Mouse (Mus musculus) bone marrow, adult 2 months (tissue): Measurements from ENCODE around the gene Mindy4. TPM values are rescaled to one million over a fixed set of nuclear protein-coding genes. Genes with fewer than 3 reads are reported as not detected.

ENCODE experiments used
- H3K27ac ChIP-seq: fragments of 200-500 bp; 2 replicates; pipeline ENCODE4 v1.5.1; 2012; ENCODE audit warnings: low read depth, mild to moderate bottlenecking, control low read depth, inconsistent platforms, low read length; ENCODE audit not compliant: control insufficient read depth, poor library complexity, insufficient read depth
- H3K4me1 ChIP-seq: fragments of 200-500 bp; 2 replicates; pipeline ENCODE4 v1.6.1; 2011; ENCODE audit warnings: low read length; ENCODE audit not compliant: control insufficient read depth, insufficient read depth
- H3K4me3 ChIP-seq: fragments of 200-500 bp; replicated peaks from 2 replicates; pipeline ENCODE3; 2011; ENCODE audit warnings: mild to moderate bottlenecking, low read depth, low read length, control low read depth; ENCODE audit not compliant: control insufficient read depth
- CTCF ChIP-seq: fragments of 200-500 bp; IDR thresholded peaks from 2 replicates; pipeline ENCODE4 v1.5.1; 2011; ENCODE audit warnings: low read length, control low read depth; ENCODE audit not compliant: control insufficient read depth, insufficient read depth
- POLR2A ChIP-seq: fragments of 200-500 bp; IDR thresholded peaks from 2 replicates; pipeline ENCODE4 v1.6.1; 2011; ENCODE audit warnings: low read depth, mild to moderate bottlenecking, control low read depth, low read length, borderline replicate concordance; ENCODE audit not compliant: control insufficient read depth
- WGBS: fragments of 180-500 bp; shearing (Covaris S2); methylation state at CpG from one replicate; pipeline ENCODE4 v1.1.7; 2018; 5-methylcytosine and 5-hydroxymethylcytosine counted together
- polyA plus RNA-seq: library from polyadenylated mRNA; stranded (reverse); fragments of >200 nt; gene quantifications from 2 replicates; pipeline ENCODE4 v1.2.4, GENCODE M21; 2011; ENCODE audit warnings: low replicate concordance; ENCODE audit not compliant: missing spikeins, insufficient read depth, insufficient read length

Mindy4 gene
- polyA plus RNA-seq, 1 experiment = 3.0 TPM

GRCm38 (mm10) chr6:55337242-55337641, 134.1 kb downstream of the Mindy4 start:
- Histone ChIP-seq H3K4me1 (no peaks in the 10 kb centered on the region; the same call in 1 of the 2 replicates), H3K27ac (peak overlapping the region; percentile 91), H3K4me3 (peak overlapping the region; percentile 92)
- TF ChIP-seq POLR2A (no peak), CTCF (no peak)
- 51% methylated on average over 5 of the region's 5 CpGs for WGBS

DNA sequence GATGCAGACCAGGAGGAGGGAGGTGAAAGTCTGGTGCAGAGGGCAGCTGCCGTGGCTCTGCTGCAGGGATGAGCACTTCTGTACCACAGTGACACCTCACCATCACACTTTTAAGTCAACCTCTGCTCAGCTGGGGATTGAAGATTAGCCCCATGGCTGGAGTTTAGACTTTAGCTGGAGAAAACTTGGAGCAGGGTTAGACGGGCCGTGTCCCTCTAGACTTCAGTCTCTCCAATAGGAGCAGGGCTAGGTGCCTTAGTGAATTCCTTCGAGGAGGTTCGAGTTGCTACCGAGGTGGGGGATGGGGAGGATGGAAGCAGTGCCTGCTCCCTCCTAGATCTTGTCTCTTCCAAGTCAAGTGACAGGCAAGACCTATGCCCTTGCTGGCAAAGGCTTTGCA, 134.9 kb downstream of the Mindy4 start:
- Histone ChIP-seq H3K4me3 (peak overlapping the region; percentile 92), H3K27ac (peak overlapping the region; percentile 91), H3K4me1 (no peaks in the 10 kb centered on the region; the same call in 1 of the 2 replicates)
- no peak for TF ChIP-seq POLR2A
- TF ChIP-seq CTCF = no peak
- 54% methylated on average over 6 of the region's 6 CpGs for WGBS

DNA sequence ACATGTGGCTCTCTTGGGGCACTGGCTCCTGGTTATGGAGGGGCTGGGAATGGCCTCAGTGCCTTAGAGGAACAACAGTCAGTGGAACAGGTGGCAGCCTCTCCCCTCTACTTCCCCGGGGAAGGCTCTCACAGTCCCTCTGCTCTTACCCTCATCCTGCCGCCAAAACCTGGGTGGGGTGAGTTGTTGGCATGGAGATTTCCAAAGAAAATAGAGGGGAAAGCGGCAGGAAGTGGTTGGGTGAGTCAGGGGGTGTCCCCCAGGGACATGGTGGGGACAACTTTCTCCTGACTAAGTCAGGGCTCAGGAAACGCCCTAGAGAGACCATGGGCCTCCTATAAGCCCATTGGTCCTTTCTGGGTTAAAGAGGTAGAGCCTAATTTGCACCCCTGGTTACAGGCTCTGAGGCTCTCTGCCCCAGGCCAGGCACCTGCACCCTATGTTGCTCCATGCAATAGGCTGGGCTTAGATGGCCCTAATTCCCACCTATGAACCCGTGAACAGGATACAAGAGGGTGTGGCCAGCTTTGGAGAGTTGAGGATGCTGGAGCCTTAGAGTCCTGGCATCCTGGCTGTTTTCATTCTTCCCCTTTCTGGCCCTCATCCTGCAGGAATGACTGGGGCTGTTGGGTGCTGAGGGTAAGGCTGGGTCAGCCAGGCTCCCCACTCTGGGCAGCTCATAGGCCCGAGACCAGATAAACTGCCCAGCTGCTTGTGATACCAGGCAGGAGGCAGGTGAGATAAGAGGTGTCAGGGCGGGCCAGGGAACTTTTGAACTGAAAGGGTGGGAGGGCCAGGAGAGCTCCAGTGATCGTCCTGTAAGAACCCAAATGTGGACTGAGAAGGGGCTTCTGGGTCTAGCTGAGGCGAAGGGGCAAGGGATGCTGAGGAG, 136.0 kb downstream of the Mindy4 start:
- Histone ChIP-seq H3K4me3 (peak overlapping the region; percentile 92), H3K4me1 (no peaks in the 10 kb centered on the region; the same call in 1 of the 2 replicates), H3K27ac (peak overlapping the region; percentile 91)
- 42% methylated on average over 9 of the region's 9 CpGs for WGBS
- TF ChIP-seq POLR2A (peak; percentile 69; the same call in 1 of the 2 replicates), CTCF (no peak)

GRCm38 (mm10) chr6:55341688-55342087, 138.5 kb downstream of the Mindy4 start:
- Histone ChIP-seq H3K27ac (peak overlapping the region; percentile 31), H3K4me3 (peak overlapping the region; percentile 40), H3K4me1 (no peaks in the 10 kb centered on the region)
- WGBS = 61% methylated on average over 5 of the region's 5 CpGs
- TF ChIP-seq CTCF = no peak
- TF ChIP-seq POLR2A = no peak

DNA sequence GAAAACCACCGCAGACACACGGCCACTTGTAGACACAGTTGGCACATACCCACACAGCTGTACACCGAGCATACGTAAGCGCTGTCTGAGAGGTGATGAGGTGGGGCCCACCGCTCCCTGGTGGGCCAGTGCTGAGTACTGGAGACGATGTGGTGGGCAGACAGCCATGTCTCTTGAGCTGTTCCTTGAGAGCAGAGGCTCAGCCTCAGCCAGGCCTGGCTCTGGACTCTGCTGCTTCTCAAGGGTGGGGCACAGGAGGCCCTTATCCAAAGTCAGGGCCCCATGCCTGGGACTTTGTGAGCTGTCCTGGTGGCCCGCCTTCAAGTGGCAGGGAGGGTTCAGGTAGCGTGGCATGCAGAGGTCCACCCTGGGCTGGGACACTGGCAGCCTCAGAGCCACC, 139.1 kb downstream of the Mindy4 start:
- Histone ChIP-seq H3K4me3 (peak overlapping the region; percentile 24), H3K4me1 (no peaks in the 10 kb centered on the region), H3K27ac (peak overlapping the region; percentile 63)
- no peak for TF ChIP-seq POLR2A
- TF ChIP-seq CTCF = no peak
- 71% methylated on average over 9 of the region's 9 CpGs for WGBS

GRCm38 (mm10) chr6:55343446-55343845, 140.3 kb downstream of the Mindy4 start:
- no peaks in the 10 kb centered on the region for H3K4me1 ChIP-seq
- no peak overlapping the region for H3K27ac ChIP-seq
- WGBS = 92% methylated on average over 10 of the region's 10 CpGs
- no peak overlapping the region for H3K4me3 ChIP-seq
- TF ChIP-seq POLR2A (no peak), CTCF (no peak)

DNA sequence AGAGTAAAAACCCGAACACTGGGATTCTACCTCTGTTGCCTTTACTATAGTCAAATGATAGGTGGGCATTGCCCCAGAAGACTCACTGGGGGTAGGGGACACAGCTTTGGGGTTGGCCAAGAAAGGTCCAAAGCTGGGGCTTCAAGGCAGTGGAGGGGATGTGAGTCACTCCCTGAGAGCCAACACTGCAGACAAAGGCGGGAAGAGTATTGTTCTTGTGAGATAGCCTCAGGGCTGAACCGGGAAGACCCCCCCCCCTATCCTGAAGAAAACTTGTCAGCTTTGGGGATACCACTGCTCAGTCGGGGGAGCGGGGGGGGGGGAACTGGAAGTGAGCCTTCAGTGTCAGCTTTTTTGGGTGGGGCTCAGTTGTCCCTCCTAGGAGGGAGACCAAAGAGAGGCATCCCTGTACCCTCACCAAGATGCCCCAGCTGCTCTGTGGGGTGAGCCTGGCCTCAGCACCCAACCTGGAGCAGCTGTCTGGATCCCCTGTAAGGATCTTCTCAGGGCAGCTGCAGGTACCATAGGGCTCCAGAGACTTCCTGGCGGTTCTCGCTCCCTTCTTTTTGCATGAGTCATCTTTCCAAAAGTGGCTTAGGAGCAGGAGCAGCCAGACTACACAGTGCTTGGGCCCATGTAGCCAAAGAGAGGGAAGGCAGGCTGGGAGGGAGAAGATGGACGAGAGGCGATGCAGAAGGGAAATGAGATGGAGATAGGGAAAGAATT, 141.3 kb downstream of the Mindy4 start:
- TF ChIP-seq CTCF (no peak), POLR2A (no peak)
- H3K4me3 ChIP-seq = no peak overlapping the region
- 87% methylated on average over 9 of the region's 9 CpGs for WGBS
- no peaks in the 10 kb centered on the region for H3K4me1 ChIP-seq
- H3K27ac ChIP-seq = no peak overlapping the region

DNA sequence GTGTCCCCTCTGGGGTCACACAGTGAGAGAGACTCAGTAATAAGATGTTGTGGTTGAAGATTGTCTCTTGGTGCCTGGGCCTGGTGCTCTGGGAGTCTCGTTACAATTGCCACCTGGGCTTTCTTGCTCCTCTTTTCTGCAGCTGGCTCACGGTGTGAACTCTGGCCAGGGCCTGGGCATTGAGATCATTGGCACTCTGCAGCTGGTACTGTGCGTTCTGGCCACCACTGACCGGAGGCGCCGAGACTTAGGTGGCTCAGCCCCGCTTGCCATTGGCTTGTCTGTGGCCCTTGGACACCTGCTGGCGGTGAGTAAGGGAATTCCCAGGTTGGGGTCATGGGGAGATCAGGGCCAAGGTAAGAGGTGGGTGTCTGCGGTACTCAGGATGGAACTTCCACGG, 142.1 kb downstream of the Mindy4 start:
- Histone ChIP-seq H3K4me3 (no peak overlapping the region), H3K4me1 (no peaks in the 10 kb centered on the region), H3K27ac (no peak overlapping the region; the same call in 1 of the 2 replicates)
- TF ChIP-seq CTCF (no peak), POLR2A (0 out of 2 replicates have a peak, but pooled peaks have one; percentile 12)
- WGBS = 91% methylated on average over 10 of the region's 10 CpGs
